Mouse (Mus musculus) layer of hippocampus, postnatal 36 days (tissue): ENCODE data around the gene Dusp12. TPM values are rescaled to one million over a fixed set of nuclear protein-coding genes. Genes with fewer than 3 reads are reported as not detected.
A peak's percentile ranks its signal among the peaks of the same experiment; 100 is the strongest.

Experiments used
- DNase-seq, 2 experiments: peaks; one replicate each; pipeline ENCODE4 v3.0.0; 2022
- total RNA-seq, 2 experiments: library from RNA; stranded (reverse); gene quantifications; 2 replicates each; pipeline ENCODE4 v1.2.3; 2021

Dusp12 gene
- total RNA-seq, 2 experiments from 2014 or later: 14.8 to 15.6 TPM

DNA sequence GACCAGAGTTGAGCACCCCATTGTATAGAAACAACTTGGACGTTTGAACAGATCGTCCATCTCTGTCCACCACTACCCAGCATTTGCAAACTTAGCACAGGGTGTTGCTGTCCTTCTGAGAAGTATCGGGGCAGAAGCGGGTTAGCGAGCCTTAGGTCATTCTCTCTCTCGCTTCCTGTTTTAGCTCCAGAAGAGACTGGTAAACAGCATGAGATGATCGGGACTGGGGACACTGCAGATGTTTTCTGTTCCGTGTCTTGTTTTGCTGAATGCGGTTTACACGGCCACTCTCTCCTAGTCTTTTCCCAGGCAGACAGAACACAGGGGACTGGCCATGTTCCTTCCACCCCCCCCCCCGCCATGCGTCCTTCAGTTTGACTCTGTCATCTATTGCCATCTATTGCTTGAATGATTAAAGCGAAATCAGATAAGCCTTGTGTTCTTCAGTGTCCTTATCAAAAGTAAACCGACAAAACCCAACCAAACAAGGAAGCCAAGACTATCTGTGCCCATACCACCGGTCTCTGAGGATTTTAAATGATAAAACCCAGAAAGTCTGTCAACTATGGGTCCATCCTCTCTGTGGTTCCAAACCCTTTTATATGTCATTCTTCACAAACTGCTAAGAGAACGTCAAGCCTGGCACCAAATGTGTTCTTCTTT is 13.2 kb upstream of the Dusp12 start:
- no peak for DNase-seq

- DNase-seq: no peak
Observed at GRCm38 (mm10) chr1:170896651-170897281, 11.4 kb upstream of the Dusp12 start.

- DNase-seq: no peak
Observed at GRCm38 (mm10) chr1:170894603-170895602, 9.6 kb upstream of the Dusp12 start.

- DNase-seq: no peak
Observed at GRCm38 (mm10) chr1:170892279-170892678, 6.9 kb upstream of the Dusp12 start.

GRCm38 (mm10) chr1:170891646-170892045 is 6.3 kb upstream of the Dusp12 start:
- DNase-seq: no peak

DNA sequence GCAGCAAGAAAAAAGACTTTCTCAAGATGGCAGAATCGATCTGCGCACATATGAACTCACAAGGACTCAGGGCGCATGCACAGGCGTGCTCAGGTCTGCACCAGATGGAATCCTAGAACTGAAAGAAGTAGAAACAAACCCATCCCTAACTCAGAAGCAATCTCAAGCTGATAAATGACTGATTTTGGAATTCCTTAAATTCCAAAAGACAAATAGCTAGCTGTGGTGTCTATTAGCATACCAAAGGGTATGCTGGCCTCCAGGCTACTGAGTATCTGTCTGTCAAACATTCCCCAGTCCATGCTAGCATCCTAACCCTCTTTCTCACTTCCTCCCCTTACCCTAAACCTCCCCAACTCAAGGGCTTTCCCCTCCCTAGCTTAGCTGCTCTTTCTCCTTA is 4.0 kb upstream of the Dusp12 start:
- DNase-seq: no peak

- no peak for DNase-seq
Observed at GRCm38 (mm10) chr1:170886044-170886458, 711 bp upstream of the Dusp12 start.

DNA sequence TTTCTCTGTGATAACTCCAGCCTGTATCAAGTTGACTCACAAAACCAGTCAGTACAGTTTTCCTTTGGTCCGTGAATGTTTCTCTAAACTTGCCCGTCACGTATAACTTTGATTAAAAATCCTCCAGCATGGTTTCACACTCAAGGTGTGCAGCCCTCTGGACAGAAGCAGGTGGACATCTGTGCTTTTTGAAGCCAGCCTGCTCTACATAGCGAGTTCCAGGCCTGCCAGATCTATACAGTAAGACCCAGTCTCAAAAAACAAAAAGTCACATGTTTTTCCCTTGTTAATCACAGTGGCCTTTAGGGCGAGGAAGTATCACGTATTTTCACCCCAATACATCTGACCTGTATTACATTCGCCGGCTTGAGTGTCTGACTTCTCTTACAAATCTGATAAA is 950 bp downstream of the Dusp12 start:
- DNase-seq: no peak

GRCm38 (mm10) chr1:170882915-170883485 is 2.3 kb downstream of the Dusp12 start:
- DNase-seq: no peak

- no peak for DNase-seq
Observed at GRCm38 (mm10) chr1:170876906-170877305, 8.4 kb downstream of the Dusp12 start.

DNA sequence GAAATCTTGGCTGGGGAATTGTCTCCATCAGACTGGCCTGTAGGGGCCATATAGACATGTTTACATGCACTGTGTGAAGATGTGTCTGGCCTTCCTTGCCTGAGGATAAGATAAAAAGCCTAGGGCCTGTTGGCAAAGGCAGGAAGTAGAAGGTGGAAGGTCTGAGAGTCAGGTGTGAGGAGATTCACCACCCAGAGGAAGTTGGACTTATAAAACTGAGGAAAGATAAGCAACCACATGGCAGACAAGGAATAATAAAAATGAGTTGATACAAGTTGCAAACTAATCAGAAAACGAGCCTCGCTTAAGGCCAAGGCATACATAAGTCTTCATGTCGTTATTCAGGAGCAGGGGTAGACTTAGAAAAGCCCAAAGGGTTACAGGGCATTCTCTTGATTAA is 9.7 kb downstream of the Dusp12 start:
- DNase-seq: no peak

GRCm38 (mm10) chr1:170871961-170872360 is 13.4 kb downstream of the Dusp12 start:
- DNase-seq: no peak

- no peak for DNase-seq
Observed at GRCm38 (mm10) chr1:170871402-170871801, 13.9 kb downstream of the Dusp12 start.

GRCm38 (mm10) chr1:170868905-170869283 is 16.4 kb downstream of the Dusp12 start:
- DNase-seq: no peak

DNA sequence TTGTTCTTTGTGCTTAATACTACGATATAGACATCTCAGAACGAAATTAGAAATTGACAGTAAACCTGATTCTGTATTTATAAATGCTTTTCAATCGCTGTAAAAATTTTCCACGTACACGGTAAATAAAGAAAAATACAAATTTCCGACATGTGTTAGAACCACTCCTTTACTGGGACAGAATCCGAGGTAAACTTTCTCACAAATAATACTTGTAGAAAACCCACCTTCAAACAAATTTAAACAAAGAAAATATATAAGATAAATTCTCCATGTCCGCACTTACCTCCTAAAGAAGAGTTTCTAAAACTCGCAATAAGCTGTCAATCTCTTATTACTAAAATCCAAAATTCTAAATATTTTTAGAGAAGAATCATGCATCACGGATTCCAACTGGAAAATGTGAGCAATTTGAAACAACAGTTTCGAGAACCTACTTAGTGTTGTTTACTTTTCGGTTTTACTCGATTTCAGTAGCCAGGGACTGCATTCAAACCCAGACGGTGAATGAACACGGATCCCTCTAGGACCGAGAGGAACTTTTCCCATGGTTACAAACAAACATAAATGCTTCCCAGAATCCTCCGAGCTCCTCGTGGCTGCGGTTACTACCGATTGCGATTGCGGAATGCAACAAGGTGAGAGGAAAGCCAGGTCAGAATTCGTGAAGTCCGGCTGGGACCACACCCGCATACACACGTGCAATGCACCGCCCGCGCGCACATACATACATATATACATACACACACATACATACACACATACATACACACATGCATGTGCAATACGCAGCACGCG is 17.0 kb downstream of the Dusp12 start:
- DNase-seq: peak; percentile 67 to 75

- DNase-seq: peak; percentile 95 to 96
Observed at GRCm38 (mm10) chr1:170867691-170868105, 17.6 kb downstream of the Dusp12 start, which contains the start of gene Atf6. Gene Atf6, minus strand, starts transcription at chr1:170867771.

- no peak for DNase-seq
Observed at GRCm38 (mm10) chr1:170866992-170867690, 18.2 kb downstream of the Dusp12 start.

DNA sequence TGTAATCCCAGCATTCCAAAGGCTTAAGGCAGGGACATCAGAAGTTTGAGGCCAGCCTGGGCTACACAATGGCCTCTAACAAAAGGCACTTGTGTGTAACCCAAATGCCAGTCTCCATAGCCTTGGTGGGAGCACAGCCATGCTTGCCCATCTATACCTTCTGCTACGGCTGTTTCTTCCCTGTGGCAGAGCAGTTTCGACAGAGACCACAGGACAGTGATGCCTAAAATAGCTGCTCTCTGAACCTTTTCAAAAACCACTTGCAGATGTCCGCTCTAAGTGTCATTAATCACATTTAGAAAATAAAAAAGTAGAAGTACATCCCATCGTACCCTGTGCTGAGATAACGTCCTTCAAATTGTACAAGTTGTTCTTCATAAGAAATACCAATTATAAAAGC is 19.9 kb downstream of the Dusp12 start:
- no peak for DNase-seq

DNA sequence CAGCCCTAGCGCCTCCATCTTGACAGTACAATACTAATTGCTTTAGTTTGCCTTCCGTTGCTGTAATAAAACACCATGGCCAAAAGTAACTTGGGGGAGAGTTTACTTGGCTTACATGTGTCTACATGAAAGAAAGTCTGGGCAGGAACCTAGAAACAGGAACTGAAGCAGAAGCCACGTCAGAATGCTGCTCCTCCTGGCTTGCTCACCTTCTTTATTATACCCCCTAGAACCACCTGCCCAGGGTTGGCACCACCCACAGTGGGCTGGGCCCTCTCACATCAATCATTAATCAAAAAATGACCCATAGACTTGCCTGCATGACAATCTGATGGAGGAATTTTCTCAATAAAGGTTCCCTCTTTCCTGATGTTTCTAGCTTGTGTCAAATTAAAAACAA is 20.6 kb downstream of the Dusp12 start:
- DNase-seq: no peak

- DNase-seq: no peak
Observed at GRCm38 (mm10) chr1:170864234-170864633, 21.1 kb downstream of the Dusp12 start.

- no peak for DNase-seq
Observed at GRCm38 (mm10) chr1:170863033-170863432, 22.3 kb downstream of the Dusp12 start.
